Mouse (Mus musculus) right cerebral cortex, postnatal 4 days (tissue): ENCODE results near the gene Rab4a.
"Not testable (repeated sequence)": the region's sequence is repeated elsewhere in the genome, so short reads cannot be mapped to it uniquely, and the experiment has no call there.

Source experiments
- DNase-seq: peaks from one replicate; pipeline ENCODE4 v3.0.0-alpha.2; 2022

Rab4a gene

GRCm38 (mm10) chr8:123789461-123789860 lies 16.3 kb upstream of the Rab4a start:
- DNase-seq, result no peak

GRCm38 (mm10) chr8:123789970-123790369 lies 15.8 kb upstream of the Rab4a start:
- DNase-seq, result peak; percentile 97

DNA sequence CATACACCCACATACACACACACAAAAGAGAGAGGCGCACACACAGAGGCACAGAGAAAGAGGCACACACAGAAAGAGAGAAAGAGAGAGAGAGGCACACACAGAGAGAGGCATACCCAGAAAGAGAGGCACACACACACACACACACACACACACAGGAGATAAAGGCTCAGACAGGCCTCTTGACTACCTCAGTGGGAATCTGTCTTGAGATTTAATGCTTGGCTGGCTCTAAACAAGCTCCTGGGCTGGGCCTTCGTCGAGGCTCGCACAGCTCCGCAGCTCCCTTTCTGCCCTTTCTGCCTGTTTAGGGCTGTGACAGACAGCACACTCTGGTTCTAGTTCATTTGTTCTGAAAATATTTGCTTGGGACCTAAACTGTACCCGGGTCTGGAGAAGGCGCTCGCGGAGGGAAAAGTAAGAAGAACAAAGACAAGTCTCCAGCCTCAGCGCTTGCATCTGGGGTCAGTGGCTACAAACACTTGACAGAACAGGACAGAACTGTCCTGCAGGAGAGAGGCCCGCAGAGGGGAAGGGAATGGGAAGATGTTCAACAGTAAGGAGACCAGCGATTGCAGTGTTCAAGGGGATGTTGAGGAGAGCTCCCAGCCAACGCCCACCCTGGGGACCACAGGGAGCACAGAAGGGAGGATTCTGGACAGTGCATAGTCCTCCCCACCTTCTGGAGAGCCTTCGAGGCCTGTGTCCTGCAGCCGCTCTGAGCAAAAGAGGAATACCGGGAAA lies 14.5 kb upstream of the Rab4a start:
- no peak for DNase-seq

GRCm38 (mm10) chr8:123791845-123792225 lies 13.9 kb upstream of the Rab4a start:
- DNase-seq, result no peak

DNA sequence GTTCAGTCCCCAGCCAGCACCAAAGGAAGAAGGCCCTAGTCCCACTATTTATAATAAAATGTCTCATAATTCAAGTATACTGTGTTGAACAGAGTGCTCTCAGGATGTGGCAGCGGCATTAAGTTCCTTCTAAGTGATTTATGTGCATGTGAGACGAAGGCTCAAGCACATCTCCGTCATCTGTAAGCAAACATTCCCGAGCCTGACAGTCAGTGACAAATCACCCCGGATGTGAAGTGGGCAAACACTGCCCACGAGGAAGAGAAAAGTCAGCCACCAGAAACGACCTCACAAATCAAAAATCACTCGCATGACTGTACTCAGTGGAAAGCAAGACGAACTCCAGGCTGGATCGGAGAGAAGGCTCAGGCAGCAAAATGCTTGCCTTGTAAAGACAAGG lies 11.9 kb upstream of the Rab4a start:
- no peak for DNase-seq

GRCm38 (mm10) chr8:123794766-123795165 lies 11.0 kb upstream of the Rab4a start:
- no peak for DNase-seq

DNA sequence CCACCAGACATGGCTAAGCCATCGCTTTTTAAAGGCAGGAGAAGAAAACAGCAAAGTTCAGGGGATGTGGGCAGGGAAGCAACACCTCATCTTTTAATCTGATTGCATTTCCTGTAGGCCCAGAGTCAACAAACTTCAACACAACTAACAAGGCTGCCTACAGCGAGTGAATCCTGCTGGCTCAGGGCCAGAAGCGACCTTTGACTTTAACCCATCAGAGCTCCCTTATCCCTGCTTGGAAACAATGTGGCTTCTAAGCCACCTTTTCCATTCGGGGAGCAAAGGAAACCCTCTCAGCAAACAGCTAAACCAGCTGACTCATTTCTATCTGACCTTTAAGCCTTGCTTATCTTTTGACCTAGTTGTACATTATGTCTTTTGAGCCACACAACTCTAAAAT lies 9.0 kb upstream of the Rab4a start:
- no peak for DNase-seq

DNA sequence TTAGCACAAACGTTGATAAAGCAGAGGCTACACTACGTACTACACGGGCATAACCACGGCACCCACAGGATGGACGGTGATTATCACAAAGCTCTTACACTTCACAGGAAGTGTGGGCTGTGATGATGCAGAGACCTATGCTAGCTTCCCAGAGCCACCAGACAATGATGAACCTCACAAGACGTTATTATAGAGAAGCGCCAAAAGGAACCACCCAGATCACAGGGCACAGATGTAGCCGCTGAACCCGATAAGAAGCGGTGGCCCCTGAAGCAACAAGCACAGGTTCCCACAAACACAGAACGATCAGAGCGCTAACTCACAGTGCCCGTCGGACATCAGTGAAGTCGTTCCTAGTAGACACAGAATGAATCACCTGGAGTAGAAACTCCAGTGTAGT lies 7.9 kb upstream of the Rab4a start:
- no peak for DNase-seq

GRCm38 (mm10) chr8:123799434-123799833 lies 6.4 kb upstream of the Rab4a start:
- no peak for DNase-seq

GRCm38 (mm10) chr8:123799885-123800284 lies 5.9 kb upstream of the Rab4a start:
- DNase-seq, result no peak

DNA sequence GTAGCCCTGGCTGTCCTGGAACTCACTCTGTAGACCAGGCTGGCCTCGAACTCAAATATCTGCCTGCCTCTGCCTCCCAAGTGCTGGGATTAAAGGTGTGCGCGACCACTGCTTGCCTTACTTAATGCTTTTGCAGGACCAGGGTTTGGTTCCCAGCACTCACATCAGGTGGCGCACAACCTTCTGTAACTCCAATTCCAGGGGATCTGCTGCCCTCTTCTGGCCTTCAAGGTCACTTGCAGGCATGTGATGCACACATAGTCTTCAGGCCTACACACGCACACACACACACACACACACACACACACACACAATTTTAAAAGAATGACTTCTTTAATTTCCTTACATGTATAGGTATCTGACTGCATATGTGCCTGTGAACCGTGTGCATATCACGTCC lies 4.9 kb upstream of the Rab4a start:
- DNase-seq, result no peak

DNA sequence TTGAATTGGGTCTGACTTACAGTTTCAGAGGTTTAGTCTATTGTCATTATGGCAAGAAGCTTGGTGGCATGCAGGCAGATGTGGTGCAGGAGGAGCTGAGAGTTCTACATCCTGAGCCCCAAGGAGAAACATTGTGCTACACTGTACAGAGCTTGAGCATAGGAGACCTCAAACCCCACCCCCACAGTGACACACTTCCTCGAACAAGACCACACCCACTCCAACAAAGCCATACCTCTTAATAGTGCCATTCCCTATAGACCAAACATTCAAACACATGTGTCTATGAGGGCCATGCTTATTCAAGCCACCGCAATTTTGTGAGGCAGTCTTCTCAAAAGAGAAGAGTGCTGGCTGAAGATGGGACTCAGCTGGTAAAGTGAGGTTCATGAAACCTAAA lies 4.2 kb upstream of the Rab4a start:
- no peak for DNase-seq

GRCm38 (mm10) chr8:123803639-123804038 lies 2.1 kb upstream of the Rab4a start:
- DNase-seq, result no peak

DNA sequence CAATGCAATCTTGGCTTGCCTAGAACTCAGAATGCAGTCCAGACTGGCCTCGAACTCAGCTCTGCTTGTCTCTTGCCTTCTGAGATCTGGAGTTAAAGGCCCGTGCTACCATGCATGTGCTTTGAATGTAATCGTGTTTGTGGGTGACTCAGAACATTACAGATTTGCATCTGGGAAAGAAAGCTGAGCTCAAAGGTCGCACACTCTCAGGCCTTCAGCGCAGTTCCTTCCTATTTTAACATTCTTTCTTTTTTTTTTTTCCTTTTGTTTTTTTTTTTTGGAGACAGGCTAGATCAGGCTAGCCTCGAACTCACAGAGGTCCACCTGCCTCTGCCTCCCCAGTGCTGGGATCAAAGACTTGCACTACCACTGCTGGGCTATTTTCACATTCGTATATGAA lies 1.2 kb upstream of the Rab4a start:
- no peak for DNase-seq

- no peak for DNase-seq
Observed at GRCm38 (mm10) chr8:123805209-123805717, 522 bp upstream of the Rab4a start.

GRCm38 (mm10) chr8:123806374-123806935 lies 670 bp downstream of the Rab4a start:
- DNase-seq, result no peak

- DNase-seq, result no peak
Observed at GRCm38 (mm10) chr8:123807024-123807431, 1.2 kb downstream of the Rab4a start.

DNA sequence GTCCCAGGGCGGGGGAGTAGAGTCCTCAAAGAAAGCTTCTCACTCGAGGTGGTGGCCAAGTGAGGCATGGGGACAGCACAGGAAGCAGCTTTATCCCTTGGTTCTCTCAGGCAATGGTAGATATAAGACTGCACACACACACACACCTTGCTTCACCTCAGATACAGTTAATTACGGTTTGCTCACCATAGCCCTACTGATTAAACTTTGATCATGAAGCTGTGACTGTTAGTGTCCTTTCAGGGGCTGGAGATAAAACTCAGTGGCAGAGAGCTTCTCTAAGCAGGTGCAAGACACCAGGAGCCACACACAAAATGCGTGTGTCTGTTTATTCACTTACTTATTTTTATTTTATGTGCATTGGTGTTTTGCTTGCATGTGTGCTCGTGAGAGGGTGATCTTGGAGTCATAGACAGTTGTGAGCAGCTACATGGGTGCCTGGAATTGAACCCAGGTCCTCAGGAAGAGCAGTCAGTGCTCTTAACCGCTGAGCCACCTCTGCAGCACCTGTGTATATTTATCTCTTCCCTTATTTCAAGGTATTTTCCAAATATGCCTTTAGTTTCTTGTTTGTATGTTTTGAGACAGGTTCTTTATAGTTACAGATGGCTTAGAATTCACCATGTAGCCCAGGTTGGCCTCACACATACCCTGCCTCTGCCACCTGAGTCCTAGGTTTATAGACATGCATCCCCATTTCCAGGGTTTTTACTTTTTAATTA lies 2.2 kb downstream of the Rab4a start:
- DNase-seq, result no peak

DNA sequence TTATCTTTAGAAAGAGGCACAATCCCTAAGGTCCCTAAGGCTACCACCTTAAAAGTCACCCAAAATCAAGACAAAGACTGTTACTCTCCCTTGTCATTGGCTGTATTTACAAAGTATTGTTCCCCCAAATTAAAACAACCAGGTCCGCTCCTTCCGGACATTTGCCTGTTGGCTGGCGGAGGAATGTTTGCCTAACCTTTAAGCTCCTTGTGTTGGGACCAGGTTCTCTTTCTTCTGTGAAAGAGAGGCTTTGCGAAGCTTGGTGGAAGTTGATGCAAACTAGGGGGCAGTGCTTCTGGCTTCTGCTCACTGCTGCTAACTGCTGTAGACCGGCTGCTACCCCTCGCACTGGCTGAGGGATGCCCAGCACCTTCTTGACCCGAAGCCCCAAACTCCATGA lies 2.9 kb downstream of the Rab4a start:
- DNase-seq, result no peak

GRCm38 (mm10) chr8:123809342-123809741 lies 3.6 kb downstream of the Rab4a start:
- not testable (repeated sequence) for DNase-seq

DNA sequence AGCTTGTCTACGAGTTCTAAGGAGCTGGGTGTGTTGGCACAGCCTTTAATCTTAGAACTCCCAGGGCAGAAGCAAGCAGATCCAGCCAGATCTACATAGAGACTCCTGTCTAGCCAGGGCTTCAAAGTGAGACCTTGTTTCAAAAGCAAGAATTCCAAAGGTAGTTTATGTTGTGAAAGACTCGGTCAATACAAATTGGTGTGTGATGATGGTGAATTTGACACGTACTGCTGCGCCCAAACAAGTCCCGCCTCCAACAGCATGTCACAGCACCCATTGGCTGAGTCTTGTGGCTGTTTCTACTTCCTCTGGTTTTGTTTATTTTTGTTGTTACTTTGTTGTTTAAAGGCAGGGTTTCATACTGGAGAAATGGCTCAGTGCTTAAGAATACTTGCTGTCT lies 6.4 kb downstream of the Rab4a start:
- no peak for DNase-seq

GRCm38 (mm10) chr8:123813173-123813891 lies 7.5 kb downstream of the Rab4a start:
- no peak for DNase-seq

GRCm38 (mm10) chr8:123813892-123814266 lies 8.1 kb downstream of the Rab4a start:
- no peak for DNase-seq
